Mouse (Mus musculus) MN1 (cell line): ENCODE data around the gene Rab4a.

ENCODE experiments used
- DNase-seq: peaks from one replicate; pipeline ENCODE4 v3.0.0-alpha.2; 2016; ENCODE audit warnings: low spot score

Gene Rab4a

DNA sequence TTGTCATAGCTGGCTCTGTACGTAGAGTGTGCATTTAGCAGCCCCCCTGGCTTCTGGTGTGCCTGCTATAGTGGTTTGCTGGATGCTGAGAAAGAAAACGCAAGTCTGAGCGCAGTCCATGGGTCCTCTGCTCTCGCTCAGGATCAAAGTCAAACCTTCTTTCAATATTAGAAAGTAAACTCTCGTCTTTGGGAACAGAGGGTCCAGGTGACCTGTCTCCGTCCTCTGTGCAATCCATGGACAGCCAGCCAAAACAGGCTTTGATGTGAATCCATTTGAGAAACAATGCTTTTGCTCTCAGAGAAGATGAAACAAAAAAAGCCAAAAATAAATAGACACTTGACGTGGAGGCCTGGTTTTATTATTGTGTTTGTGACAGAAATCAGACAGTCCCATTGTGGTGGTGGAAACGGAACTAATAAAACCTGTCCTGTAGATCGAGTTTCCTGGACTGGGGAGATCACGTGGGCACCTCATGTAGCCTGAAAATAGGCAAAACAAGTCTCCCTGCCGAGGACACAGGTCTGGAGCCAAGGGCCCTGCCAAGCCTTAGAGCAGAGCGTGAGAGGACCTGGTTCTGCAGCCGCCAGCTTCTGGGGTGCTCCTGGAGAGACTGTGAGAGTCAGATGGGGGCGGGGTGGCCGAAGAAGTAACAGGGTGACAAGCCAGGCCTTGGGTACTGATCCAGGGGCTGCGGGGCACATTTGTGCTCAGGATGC lies 7.5 kb downstream of the Rab4a start:
- no peak for DNase-seq

DNA sequence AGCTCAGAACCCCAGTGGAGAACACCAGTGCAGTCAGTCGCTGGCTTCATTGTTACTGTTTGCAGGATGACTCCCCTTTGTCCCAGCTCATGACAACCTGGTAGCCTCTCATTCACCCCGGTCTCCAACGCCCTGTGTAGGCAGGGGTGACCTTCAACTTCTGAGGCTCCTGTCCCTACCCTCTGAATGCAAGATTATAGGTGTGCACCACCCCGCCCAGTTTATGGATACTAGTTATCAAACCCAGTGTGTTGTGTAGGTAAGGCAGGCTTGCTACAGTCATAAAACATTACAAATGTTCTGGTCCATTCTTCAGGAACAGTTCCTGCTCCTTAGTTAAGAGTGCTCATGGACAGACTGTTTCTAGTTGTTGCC lies 8.1 kb downstream of the Rab4a start:
- no peak for DNase-seq

- DNase-seq: no peak
Measured at GRCm38 (mm10) chr8:123815325-123815724, 9.5 kb downstream of the Rab4a start.

- DNase-seq: no peak
Measured at GRCm38 (mm10) chr8:123816939-123817338, 11.2 kb downstream of the Rab4a start.

DNA sequence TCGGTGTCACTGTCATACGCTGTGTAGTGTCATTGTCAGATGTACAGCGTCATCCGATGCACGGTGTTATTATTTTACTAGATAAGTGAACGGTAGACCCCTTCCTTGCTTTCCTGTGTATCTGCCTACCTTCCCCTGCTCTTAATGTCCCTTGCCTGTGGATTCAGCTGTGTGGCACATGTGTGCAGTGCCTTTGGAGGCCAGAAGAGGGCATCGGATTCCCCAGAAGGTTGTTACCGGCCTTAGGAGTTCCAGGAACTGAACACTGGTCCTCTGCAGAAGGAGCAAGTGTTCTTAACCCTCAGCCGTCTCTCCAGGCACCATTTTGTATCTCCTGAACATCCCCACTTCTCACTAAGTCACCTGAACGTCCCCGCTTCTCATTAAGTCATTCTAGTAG lies 12.0 kb downstream of the Rab4a start:
- no peak for DNase-seq

DNA sequence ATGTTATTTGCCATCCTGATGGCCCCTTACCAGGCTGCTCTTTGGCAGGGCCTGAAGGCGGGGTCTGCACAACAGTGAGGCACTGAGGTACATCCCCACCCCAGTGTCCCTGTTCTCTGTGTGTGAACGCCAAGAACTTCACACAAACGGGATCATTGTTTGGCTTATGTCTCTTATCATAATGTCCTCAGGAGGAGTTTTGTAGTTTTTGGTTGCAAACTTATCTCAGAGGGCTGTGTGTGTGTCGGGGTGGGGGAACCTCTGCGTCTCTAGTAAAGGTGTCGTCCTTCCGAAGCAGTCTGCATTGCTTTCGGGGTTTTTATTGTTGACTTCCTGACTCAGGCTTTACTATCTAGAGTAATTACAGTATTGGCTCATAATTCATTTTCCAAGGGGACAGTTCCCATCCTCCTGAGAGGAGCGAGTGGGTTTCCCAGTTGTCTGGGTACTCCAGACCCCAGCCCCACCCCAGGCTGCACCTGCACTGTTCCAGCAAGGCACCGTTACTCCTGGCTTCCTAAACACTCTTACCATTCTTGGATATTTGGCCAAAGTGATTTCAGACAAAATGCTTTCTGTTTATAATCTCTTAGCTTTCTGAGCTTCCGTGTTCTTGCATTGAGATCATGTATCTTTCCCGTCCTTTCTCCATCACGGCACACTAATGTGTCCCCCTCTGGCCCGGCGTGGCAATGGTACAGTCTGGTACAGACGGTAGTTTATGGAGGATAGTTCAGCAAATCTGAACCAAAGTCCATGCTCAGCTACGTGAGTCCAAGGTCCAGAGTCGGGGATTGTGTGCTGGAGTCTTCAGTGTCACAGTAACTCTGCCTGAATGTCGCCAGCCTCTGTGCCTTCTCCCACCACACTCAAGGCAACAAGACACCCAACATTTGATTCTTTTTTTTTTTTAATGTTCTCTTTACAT lies 14.2 kb downstream of the Rab4a start:
- DNase-seq: no peak

DNA sequence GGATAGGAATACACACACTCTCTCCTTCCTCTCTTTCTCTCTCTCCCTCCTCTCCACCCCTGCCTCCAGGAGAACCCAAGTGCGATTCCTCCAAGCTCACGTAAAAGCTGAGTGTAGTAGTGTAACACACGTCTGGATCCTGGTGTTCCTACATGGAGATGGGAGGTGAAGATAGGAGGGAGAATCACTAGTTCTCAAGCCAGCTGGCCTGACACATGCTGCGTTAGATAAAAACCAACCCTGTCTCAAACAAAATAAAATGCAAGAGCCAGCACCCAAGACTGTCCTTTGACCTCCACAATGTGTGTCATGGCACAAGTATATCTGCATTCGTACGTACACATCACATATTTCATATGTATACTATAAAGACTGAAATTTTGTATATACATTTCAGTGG lies 15.0 kb downstream of the Rab4a start:
- DNase-seq: no peak

DNA sequence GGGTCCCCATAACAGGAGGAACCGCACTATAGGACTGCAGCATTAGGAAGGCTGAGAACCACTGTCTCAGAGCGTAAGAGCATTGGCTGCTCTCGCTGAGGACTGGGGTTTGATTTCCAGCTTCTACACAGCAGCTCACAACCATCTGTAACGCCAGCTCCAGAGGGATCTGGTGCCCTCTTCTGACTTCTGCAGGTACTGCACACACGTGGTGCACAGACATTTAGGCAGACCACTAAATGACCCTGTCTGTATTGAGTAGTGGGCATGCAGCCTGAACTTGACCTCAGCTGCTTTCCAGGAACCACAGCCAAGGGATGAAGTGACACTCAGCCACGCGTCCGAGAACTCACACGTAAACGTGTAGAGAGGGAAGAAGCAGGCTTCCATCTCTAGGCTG lies 17.3 kb downstream of the Rab4a start:
- no peak for DNase-seq

DNA sequence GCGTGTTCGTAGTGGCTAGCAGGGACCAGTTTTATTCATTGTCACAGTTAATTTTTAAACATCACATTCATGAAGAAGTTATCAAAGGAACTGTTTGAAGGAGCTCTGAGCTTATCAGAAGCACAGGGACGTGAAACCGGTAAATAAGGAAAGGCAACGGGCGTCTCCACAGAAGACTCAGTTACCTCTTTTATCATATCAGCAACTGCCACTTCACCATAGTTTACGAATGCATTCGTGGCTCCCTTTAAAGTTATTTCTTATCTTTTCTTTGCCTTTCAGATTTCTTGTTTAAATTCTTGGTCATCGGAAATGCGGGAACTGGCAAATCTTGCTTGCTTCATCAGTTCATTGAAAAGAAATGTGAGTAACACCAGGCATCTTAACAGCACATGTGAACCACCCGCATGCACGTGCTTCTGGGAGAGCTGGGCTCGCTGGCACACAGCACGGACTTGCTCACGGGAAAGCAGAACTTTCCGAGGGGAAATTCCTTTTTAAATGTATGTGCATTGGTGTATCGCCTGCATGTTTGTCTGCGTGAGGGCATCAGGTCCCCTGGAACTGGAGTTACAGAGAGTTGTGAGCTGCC lies 17.8 kb downstream of the Rab4a start:
- DNase-seq: no peak

GRCm38 (mm10) chr8:123826001-123826400 lies 20.2 kb downstream of the Rab4a start:
- DNase-seq: peak; percentile 67

DNA sequence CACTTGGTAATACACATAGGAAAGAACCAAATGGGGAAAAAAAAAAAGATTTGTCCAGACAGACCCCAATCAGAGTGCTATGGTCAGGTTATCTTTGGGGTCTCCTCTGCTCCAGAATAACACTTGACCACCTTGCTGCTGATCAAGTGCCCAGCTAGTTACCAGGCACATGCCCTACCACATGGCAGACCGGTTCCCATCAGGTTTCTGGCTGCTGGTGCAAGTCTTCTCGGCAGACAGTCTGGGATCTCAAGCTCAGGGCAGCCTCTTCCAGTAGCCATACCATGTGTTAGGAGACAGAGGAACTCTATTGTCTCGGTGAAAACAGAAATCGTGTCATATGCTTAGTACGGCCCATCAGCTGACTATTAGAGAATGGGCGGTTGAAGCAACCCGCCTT lies 21.0 kb downstream of the Rab4a start:
- no peak for DNase-seq

GRCm38 (mm10) chr8:123827523-123827922 lies 21.7 kb downstream of the Rab4a start:
- DNase-seq: no peak

DNA sequence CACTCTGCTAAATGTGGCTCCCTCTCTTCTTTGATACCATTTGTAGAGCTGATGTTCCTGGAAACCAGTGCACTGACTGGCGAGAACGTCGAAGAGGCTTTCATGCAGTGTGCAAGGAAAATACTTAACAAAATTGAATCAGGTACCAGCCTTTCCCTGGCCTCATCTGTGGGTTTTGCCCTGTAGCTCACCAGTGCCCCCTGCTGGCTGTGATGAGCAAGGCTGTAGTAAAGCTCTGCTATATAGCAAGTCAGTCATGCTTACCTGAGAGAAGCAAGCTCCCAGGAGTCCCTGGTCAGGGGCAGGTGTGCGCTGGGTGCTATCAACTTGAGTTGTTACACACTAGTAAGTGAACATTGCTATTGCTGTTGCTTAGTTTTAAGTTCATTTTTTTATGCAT lies 27.0 kb downstream of the Rab4a start:
- peak; percentile 57 for DNase-seq

DNA sequence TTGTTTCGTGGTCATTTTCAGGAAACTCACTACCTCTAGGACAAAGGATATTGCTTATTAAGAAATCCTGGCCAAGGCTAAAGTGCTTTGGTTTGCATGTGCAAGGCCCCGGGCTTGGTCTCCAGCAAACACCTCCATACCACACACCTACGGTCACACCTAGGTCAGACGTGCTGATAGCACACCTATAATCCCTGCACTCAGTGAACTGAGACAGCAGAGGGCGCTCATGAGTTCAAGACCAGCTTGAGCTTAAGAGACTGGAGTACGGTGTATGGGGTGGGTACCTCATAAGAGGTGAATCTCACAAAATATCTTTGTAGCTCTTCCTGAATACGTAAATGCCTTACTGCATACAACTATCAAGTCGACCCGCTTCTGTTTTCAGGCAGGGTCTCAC lies 29.7 kb downstream of the Rab4a start:
- DNase-seq: peak; percentile 86

- no peak for DNase-seq
Measured at GRCm38 (mm10) chr8:123836354-123836753, 30.6 kb downstream of the Rab4a start.

GRCm38 (mm10) chr8:123838496-123838895 lies 32.7 kb downstream of the Rab4a start:
- no peak for DNase-seq

DNA sequence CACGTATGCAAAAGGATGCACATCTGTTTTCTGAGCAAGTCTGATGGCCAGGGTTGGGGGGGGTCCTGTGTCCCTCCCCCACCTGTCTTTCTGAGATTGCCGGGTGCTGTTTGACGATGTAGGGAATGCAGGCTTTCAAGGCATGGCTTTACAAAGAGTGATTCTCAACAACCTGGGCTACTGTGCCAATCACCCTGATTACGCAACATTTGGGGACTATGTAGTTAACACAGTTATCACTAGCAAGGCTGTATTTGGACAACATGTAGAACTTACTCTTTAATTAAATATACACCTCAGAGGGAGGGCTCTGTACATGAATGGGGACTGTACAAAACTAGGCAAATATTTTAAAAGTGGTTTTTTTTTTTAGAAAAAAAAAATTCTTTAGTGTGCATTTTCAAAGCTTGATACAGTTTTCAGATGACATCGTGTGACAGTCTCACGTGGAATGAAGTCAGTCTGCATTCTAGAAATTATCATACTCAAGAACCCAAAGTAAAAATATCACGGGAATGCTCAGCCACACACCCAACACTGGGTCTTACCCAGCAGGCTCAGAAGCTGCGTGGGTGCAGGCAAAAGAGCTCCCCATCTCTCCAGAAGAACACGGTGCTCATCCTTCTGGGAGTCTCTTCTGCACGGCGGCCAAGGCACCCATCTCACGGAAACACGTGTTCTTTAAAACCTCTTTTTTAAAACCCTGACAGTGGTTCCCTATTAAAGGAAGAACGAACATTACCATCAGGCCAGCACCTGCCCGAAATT lies 35.0 kb downstream of the Rab4a start:
- no peak for DNase-seq

GRCm38 (mm10) chr8:123842086-123842485 lies 36.3 kb downstream of the Rab4a start:
- no peak for DNase-seq

GRCm38 (mm10) chr8:123844341-123844740 lies 38.6 kb downstream of the Rab4a start:
- DNase-seq: no peak

- no peak for DNase-seq
Measured at GRCm38 (mm10) chr8:123845114-123845513, 39.3 kb downstream of the Rab4a start.

GRCm38 (mm10) chr8:123845991-123846390 lies 40.2 kb downstream of the Rab4a start:
- DNase-seq: no peak

- DNase-seq: peak; percentile 43
Measured at GRCm38 (mm10) chr8:123846509-123846908, 40.7 kb downstream of the Rab4a start.
